Mouse (Mus musculus) midbrain, embryonic 16.5 days (tissue): Measurements from ENCODE around the gene Slx4ip. TPM values are rescaled to one million over a fixed set of nuclear protein-coding genes. Genes with fewer than 3 reads are reported as not detected.

ENCODE experiments used
- ATAC-seq: fragments of 200-750 bp; cut with Nextera tagmentation; 2 replicates; pipeline ENCODE4 v1.8.0; 2017; ENCODE audit warnings: moderate TSS enrichment
- H3K27ac ChIP-seq: fragments of 300-500 bp; sonication (generic); 2 replicates; pipeline ENCODE4 v1.5.1; 2014; ENCODE audit warnings: mild to moderate bottlenecking, low read length, mixed read lengths
- H3K27me3 ChIP-seq: fragments of 300-500 bp; sonication (generic); 2 replicates; pipeline ENCODE4 v1.6.1; 2014; ENCODE audit warnings: low read depth, low read length, mixed read lengths; ENCODE audit not compliant: control insufficient read depth, insufficient read depth
- H3K36me3 ChIP-seq: fragments of 300-500 bp; sonication (generic); 2 replicates; pipeline ENCODE4 v1.6.1; 2014; ENCODE audit warnings: mild to moderate bottlenecking, low read length, moderate library complexity, mixed read lengths; ENCODE audit not compliant: control insufficient read depth, insufficient read depth
- H3K4me1 ChIP-seq: fragments of 300-500 bp; sonication (generic); 2 replicates; pipeline ENCODE4 v1.6.1; 2014; ENCODE audit warnings: mild to moderate bottlenecking, low read length, mixed read lengths; ENCODE audit not compliant: control insufficient read depth, insufficient read depth
- H3K4me2 ChIP-seq: fragments of 300-500 bp; sonication (generic); 2 replicates; pipeline ENCODE4 v1.6.1; 2014; ENCODE audit warnings: mild to moderate bottlenecking, low read length, mixed read lengths
- H3K4me3 ChIP-seq: fragments of 300-500 bp; sonication (generic); 2 replicates; pipeline ENCODE4 v1.5.1; 2014; ENCODE audit warnings: low read depth, mild to moderate bottlenecking, low read length, moderate library complexity, mixed read lengths
- H3K9ac ChIP-seq: fragments of 300-500 bp; sonication (generic); 2 replicates; pipeline ENCODE4 v1.6.1; 2014; ENCODE audit warnings: low read depth, low read length, mixed read lengths
- H3K9me3 ChIP-seq: fragments of 300-500 bp; sonication (generic); replicated peaks from 2 replicates; pipeline ENCODE4 v1.6.1; 2014; ENCODE audit warnings: mild to moderate bottlenecking, low read length, mixed read lengths; ENCODE audit not compliant: control insufficient read depth, poor library complexity, severe bottlenecking
- WGBS: fragments of 180-500 bp; shearing (Covaris S2); extraction: QIAGEN DNeasy Blood & Tissue Kit; methylation state at CpG from one replicate; pipeline ENCODE4 v1.1.7; 2014; 5-methylcytosine and 5-hydroxymethylcytosine counted together
- polyA plus RNA-seq: library from polyadenylated mRNA; unstranded; fragments of >200 nt; fragmentation: Nextera tagmentation; extraction: Ambion mirVana; gene quantifications from 2 replicates; pipeline ENCODE4 v1.2.1, GENCODE M21; 2015

The Slx4ip gene
- polyA plus RNA-seq, 1 experiment from 2014 or later, result 13.2 TPM

DNA sequence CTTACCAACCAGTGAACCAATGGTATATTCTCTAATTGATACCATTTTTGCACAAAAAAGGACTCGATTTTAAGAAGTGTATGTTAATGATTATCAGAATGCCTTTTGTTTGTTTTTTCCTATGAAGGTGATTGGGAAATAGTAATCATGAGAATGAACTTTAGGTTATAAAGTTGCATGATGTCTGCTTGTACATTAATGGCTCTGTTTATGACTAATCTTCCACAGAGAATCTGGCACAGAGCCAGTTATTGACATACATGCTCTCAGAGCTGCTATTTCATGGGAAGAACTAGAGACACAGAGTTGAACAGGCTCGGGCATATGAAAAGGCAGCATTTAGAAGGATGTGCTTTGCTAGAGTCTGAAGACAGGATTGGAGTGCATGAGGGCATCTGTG is 5.1 kb downstream of the Slx4ip start:
- H3K27ac ChIP-seq, result no peak overlapping the region
- H3K4me2 ChIP-seq, result no peak overlapping the region
- H3K9ac ChIP-seq, result no peak overlapping the region
- H3K27me3 ChIP-seq, result no peaks in the 10 kb centered on the region
- H3K9me3 ChIP-seq, result no peaks in the 10 kb centered on the region
- H3K36me3 ChIP-seq, result no peaks in the 10 kb centered on the region
- H3K4me3 ChIP-seq, result no peak overlapping the region
- ATAC-seq, result no peak
- H3K4me1 ChIP-seq, result peaks cover 9% of the 10 kb centered on the region
- 86% methylated on average over 2 of the region's 2 CpGs for WGBS

DNA sequence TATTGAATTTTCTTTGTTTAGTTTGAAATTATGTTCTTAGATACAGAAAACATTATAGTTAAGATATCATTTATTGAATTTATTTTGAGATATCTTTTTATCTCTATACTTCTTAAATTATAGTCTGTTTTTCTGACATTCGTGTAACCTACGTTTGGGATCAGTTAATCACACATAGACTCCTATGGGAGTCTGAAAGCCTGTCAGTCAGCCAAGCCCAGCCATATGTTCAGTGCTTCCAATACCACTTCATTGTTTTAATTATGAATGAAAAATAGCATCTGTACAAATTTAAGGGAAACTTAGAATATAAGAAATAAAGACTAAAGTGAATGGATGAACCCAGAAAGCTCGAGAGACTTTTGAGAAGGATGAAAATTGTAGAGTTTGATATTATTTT is 17.6 kb downstream of the Slx4ip start:
- no peaks in the 10 kb centered on the region for H3K9me3 ChIP-seq
- H3K4me1 ChIP-seq, result no peaks in the 10 kb centered on the region; the same call in 1 of the 2 replicates
- H3K27me3 ChIP-seq, result no peaks in the 10 kb centered on the region
- no peak overlapping the region for H3K4me2 ChIP-seq
- 69% methylated on average over 3 of the region's 3 CpGs for WGBS
- no peak overlapping the region for H3K27ac ChIP-seq
- no peak overlapping the region for H3K9ac ChIP-seq
- H3K4me3 ChIP-seq, result no peak overlapping the region
- no peak for ATAC-seq
- H3K36me3 ChIP-seq, result peaks cover 6% of the 10 kb centered on the region

DNA sequence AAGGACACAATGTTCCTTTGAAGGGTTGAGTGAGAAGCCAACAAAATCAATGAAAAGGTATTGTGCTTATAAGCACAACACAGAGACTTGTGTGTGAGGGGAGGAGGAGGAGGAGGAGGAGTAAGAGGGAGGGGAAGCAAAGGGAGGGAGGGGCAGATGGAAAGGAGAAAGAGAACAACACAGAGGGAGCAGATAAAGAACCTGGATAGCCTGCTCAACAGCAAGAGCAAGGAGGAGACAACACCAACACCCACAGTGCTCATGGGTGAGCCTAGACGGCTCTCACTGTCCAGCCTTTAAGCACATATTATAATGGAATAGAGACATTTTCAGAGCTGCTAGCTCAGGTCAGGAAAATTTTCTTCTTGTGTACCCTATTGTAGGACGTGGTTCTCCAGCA is 18.3 kb downstream of the Slx4ip start:
- Histone ChIP-seq H3K4me2 (no peak overlapping the region), H3K4me1 (no peaks in the 10 kb centered on the region; the same call in 1 of the 2 replicates), H3K9me3 (no peaks in the 10 kb centered on the region), H3K27ac (no peak overlapping the region), H3K9ac (no peak overlapping the region), H3K4me3 (no peak overlapping the region), H3K36me3 (peaks cover 6% of the 10 kb centered on the region), H3K27me3 (no peaks in the 10 kb centered on the region)
- ATAC-seq, result no peak
- 76% methylated on average over 2 of the region's 2 CpGs for WGBS

DNA sequence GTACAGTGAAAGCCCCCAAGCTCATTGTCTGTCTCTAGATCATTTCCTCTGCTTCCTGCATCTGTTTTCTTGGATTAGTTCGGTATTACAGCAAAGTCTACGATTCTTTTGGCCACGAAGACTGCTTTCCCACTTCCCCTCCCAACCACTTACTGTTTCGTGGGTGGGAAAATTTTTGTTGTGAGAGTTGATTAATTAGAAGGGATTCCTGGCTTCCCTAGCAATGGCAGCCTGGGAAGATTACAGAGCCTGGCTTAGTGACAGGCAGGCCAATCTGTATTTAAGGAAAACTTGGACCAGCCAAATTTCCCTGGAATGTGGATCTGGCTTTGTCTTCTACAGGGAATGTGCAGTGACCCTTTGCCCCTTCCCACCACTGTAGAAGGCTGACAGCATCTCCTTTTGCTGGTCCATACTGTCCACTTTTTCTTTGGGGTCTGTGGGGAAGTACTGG is 21.0 kb downstream of the Slx4ip start:
- Histone ChIP-seq H3K4me1 (no peaks in the 10 kb centered on the region; the same call in 1 of the 2 replicates), H3K9ac (no peak overlapping the region), H3K9me3 (no peaks in the 10 kb centered on the region), H3K27ac (no peak overlapping the region), H3K36me3 (no peaks in the 10 kb centered on the region), H3K27me3 (no peaks in the 10 kb centered on the region), H3K4me2 (no peak overlapping the region), H3K4me3 (no peak overlapping the region)
- 6% methylated on average over 4 of the region's 4 CpGs for WGBS
- no peak for ATAC-seq

DNA sequence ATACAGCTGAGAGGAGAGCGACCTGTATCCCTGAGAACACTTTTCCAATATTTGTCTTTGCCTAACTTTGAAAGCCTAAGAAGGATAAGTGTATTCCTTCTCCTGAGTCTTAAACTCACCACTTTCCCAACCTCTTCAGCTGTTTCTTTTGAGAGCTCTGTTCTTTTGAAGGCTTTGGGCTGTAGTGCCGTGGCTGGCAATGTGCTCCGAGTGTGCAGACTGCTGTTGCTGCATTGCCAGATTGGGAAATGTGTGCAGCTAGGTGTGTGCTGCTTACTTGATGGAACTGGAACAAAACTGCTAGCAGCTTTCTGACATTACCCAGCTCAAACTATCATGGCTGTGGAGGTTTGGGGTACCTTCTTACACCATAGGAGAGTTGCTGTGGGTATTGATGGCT is 22.0 kb downstream of the Slx4ip start:
- Histone ChIP-seq H3K4me2 (no peak overlapping the region), H3K4me3 (no peak overlapping the region), H3K9me3 (no peaks in the 10 kb centered on the region), H3K36me3 (no peaks in the 10 kb centered on the region), H3K27me3 (no peaks in the 10 kb centered on the region), H3K27ac (no peak overlapping the region), H3K9ac (no peak overlapping the region), H3K4me1 (no peaks in the 10 kb centered on the region; the same call in 1 of the 2 replicates)
- ATAC-seq, result no peak
- 17% methylated on average over 3 of the region's 3 CpGs for WGBS

DNA sequence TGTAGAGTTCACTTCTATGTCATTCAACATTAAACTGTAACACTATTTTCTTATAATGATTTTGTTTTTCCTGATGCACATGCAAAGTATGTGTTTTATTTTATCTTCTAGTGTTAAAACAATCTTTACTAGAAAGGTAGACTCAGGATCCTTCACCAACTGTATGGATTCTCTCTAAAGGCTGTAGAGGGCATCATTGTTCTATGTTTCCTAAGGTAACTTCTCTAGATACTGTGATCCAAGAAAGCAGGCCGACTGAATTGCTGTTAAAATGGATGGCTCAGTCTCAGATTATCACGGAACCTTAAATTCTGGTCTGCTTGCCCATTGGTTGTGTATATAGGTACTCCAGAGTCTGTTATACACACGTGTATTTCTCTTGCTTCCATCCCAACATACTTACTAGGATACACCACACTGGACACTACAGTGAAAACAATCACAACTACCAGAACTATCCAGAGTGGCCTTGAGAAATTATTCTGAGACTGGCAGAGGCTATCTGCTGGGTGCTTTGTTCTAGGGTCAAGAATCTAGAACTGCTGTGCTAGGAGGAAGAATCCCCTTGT is 23.4 kb downstream of the Slx4ip start:
- Histone ChIP-seq H3K36me3 (no peaks in the 10 kb centered on the region), H3K9ac (no peak overlapping the region), H3K27ac (no peak overlapping the region), H3K27me3 (no peaks in the 10 kb centered on the region), H3K4me1 (no peaks in the 10 kb centered on the region; the same call in 1 of the 2 replicates), H3K4me3 (no peak overlapping the region), H3K9me3 (no peaks in the 10 kb centered on the region), H3K4me2 (no peak overlapping the region)
- ATAC-seq, result peak; percentile 84
- WGBS, result 44% methylated on average over 3 of the region's 3 CpGs

DNA sequence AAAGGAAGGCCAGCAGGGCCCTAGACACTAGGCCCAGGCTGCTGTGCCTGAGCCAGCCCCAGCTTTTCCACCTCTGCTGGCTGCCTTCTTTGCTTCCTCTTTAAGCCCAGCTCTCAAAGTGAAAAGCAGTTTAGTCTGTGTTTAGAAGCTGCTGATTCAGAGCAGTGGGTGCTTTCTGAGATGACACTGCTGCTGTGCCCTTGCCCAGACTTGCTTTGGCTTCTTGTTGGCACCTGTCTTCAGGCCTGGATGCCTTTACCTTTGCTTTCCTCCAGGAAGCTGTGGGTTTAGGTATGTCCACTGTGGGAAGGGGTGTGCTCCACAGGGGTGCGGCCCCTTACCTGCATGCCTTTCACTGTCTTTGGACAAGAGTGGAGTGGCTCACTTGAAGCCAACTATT is 28.4 kb downstream of the Slx4ip start:
- no peak overlapping the region for H3K4me3 ChIP-seq
- no peak for ATAC-seq
- H3K27me3 ChIP-seq, result no peaks in the 10 kb centered on the region
- no peak overlapping the region for H3K27ac ChIP-seq
- H3K4me2 ChIP-seq, result no peak overlapping the region
- H3K9ac ChIP-seq, result no peak overlapping the region
- no peaks in the 10 kb centered on the region for H3K4me1 ChIP-seq
- WGBS, result 96% methylated on average over 1 of the region's 1 CpGs
- no peaks in the 10 kb centered on the region for H3K9me3 ChIP-seq
- no peaks in the 10 kb centered on the region for H3K36me3 ChIP-seq

DNA sequence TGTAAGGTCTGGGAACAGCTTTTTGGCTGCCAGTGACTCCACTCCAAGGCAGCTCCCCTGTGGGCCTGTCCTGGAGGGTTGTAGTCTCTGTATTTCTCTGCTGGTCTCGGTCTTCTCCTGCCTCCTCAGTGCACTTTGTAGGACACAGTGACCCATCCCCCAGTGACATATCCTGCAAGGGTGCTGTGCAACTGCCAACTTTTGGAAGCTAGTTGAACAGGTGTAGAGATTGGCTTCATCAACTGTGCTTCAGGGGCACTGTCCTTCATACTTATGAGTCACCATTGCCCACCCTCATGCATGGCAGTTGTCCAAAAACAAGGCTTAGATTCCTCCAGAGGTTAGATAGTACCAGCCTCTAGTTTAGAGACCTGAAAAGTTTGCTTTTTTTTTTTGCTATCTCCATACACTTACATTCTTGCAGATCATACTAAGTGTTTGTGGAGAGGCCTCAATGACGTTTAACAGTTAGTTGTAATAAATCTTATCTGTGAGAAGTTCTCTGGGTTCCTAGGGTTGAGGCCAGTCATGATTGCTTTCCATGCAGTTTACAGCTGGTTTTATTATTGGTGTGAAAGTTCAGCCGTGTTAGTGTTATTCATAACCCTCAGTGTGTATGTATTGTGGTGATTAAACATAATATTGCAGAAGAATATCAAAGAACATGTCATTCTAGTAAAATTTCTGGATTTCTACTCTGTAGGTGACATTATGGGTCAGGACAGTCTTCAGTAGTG is 29.4 kb downstream of the Slx4ip start:
- H3K4me1 ChIP-seq, result no peaks in the 10 kb centered on the region
- H3K27ac ChIP-seq, result no peak overlapping the region
- no peaks in the 10 kb centered on the region for H3K36me3 ChIP-seq
- H3K4me2 ChIP-seq, result no peak overlapping the region
- H3K9ac ChIP-seq, result no peak overlapping the region
- H3K4me3 ChIP-seq, result no peak overlapping the region
- 92% methylated on average over 3 of the region's 3 CpGs for WGBS
- no peaks in the 10 kb centered on the region for H3K27me3 ChIP-seq
- H3K9me3 ChIP-seq, result no peaks in the 10 kb centered on the region
- ATAC-seq, result no peak

DNA sequence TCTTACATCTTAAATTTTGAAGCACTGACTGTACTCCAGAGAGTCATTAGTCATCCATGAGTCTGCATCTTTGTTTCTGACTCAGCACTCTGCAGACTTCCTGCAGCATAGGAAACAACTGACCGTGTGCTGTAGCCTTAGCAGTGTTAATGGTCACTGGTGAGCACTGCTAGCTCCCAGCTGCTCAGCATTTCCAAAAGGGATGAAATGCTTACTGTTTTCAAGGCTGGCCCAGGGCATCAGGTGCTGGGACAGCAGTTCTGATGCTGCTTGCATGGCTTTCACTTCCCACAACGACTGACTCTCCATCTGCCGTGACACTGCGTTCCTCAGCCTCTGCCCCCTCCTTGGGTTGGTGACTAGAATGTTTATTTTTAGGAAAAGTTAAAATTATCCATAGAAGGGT is 30.0 kb downstream of the Slx4ip start:
- ATAC-seq, result no peak
- WGBS, result 73% methylated on average over 4 of the region's 4 CpGs

More for the DNA sequence above, 30.0 kb downstream of the Slx4ip start:
- Histone ChIP-seq H3K4me2 (no peak overlapping the region), H3K27me3 (no peaks in the 10 kb centered on the region), H3K9me3 (no peaks in the 10 kb centered on the region), H3K4me1 (no peaks in the 10 kb centered on the region), H3K4me3 (no peak overlapping the region), H3K27ac (no peak overlapping the region), H3K9ac (no peak overlapping the region), H3K36me3 (no peaks in the 10 kb centered on the region)
